Mouse (Mus musculus): ENCODE results near the gene Sept6.
"Not testable (repeated sequence)": the region's sequence is repeated elsewhere in the genome, so short reads cannot be mapped to it uniquely, and the experiment has no call there.

The Sept6 gene

GRCm38 (mm10) chrX:36969501-36969900 lies 22.1 kb downstream of the Sept6 start:
- DNase-seq: no peak

GRCm38 (mm10) chrX:36956674-36957073 lies 34.9 kb downstream of the Sept6 start:
- DNase-seq: no peak

- DNase-seq: no peak
Measured at GRCm38 (mm10) chrX:36941106-36941505, 50.5 kb downstream of the Sept6 start.

- peak; percentile 36 to 42 for DNase-seq
Measured at GRCm38 (mm10) chrX:36939806-36940413, 51.7 kb downstream of the Sept6 start.

GRCm38 (mm10) chrX:36935326-36935966 lies 56.1 kb downstream of the Sept6 start:
- no peak for DNase-seq

GRCm38 (mm10) chrX:36930574-36930973 lies 61.0 kb downstream of the Sept6 start:
- no peak for DNase-seq

GRCm38 (mm10) chrX:36929694-36930093 lies 61.9 kb downstream of the Sept6 start:
- DNase-seq: no peak

- DNase-seq: no peak
Measured at GRCm38 (mm10) chrX:36928791-36929190, 62.8 kb downstream of the Sept6 start.

- DNase-seq: no peak
Measured at GRCm38 (mm10) chrX:36921346-36921745, 70.2 kb downstream of the Sept6 start.

- DNase-seq: no peak
Measured at GRCm38 (mm10) chrX:36917749-36918148, 73.8 kb downstream of the Sept6 start.

GRCm38 (mm10) chrX:36911343-36911742 lies 80.3 kb downstream of the Sept6 start:
- peak; percentile 52 to 62 for DNase-seq

- no peak for DNase-seq
Measured at GRCm38 (mm10) chrX:36906539-36906938, 85.1 kb downstream of the Sept6 start.

GRCm38 (mm10) chrX:36903115-36903768 lies 88.4 kb downstream of the Sept6 start:
- peak; percentile 90 for DNase-seq

- DNase-seq: peak; percentile 39 to 56
Measured at GRCm38 (mm10) chrX:36902321-36903114, 89.1 kb downstream of the Sept6 start, which contains the start of gene Nkrf. Gene Nkrf (minus strand): TSS chrX:36902899.

GRCm38 (mm10) chrX:36901655-36902054 lies 89.9 kb downstream of the Sept6 start:
- DNase-seq: no peak

GRCm38 (mm10) chrX:36898931-36899330 lies 92.7 kb downstream of the Sept6 start:
- DNase-seq: not testable (repeated sequence)

GRCm38 (mm10) chrX:36884719-36885118 lies 106.9 kb downstream of the Sept6 start:
- no peak for DNase-seq

GRCm38 (mm10) chrX:36874704-36875128 lies 116.9 kb downstream of the Sept6 start:
- peak in 1 of 2 experiments; percentile 8 for DNase-seq

GRCm38 (mm10) chrX:36874178-36874696 lies 117.4 kb downstream of the Sept6 start:
- DNase-seq: peak; percentile 89

GRCm38 (mm10) chrX:36873765-36874164 lies 117.8 kb downstream of the Sept6 start, which contains the start of the genes Ube2a and C330007P06Rik:
Gene Ube2a (plus strand): TSS chrX:36873900.
Gene C330007P06Rik (minus strand): TSS chrX:36874111.
- DNase-seq: no peak

- no peak for DNase-seq
Measured at GRCm38 (mm10) chrX:36870372-36870771, 121.2 kb downstream of the Sept6 start.

GRCm38 (mm10) chrX:36864609-36865328 lies 126.8 kb downstream of the Sept6 start:
- no peak for DNase-seq
